Mouse (Mus musculus) heart, adult 9 months (tissue): ENCODE results near the gene Pced1b.

ENCODE experiments used
- DNase-seq, 2 experiments: peaks; one replicate each; pipeline ENCODE4 v3.0.0; 2022; ENCODE audit warnings: low spot score in 2 of 2

Pced1b gene

GRCm38 (mm10) chr15:97257206-97257775, 10.4 kb downstream of the Pced1b start:
- DNase-seq: no peak

- no peak for DNase-seq
Measured at GRCm38 (mm10) chr15:97258483-97259230, 11.8 kb downstream of the Pced1b start.

GRCm38 (mm10) chr15:97259300-97259699, 12.4 kb downstream of the Pced1b start:
- DNase-seq: no peak

GRCm38 (mm10) chr15:97259968-97260597, 13.2 kb downstream of the Pced1b start:
- no peak for DNase-seq

- DNase-seq: no peak
Measured at GRCm38 (mm10) chr15:97262251-97262650, 15.3 kb downstream of the Pced1b start.

GRCm38 (mm10) chr15:97266236-97266845, 19.4 kb downstream of the Pced1b start:
- no peak for DNase-seq

GRCm38 (mm10) chr15:97267094-97267695, 20.3 kb downstream of the Pced1b start:
- DNase-seq: no peak

GRCm38 (mm10) chr15:97271985-97272697, 25.2 kb downstream of the Pced1b start:
- peak; percentile 17 to 43 for DNase-seq

- no peak for DNase-seq
Measured at GRCm38 (mm10) chr15:97272831-97273230, 25.9 kb downstream of the Pced1b start.

GRCm38 (mm10) chr15:97275626-97276395, 28.9 kb downstream of the Pced1b start:
- no peak for DNase-seq

GRCm38 (mm10) chr15:97276660-97277153, 29.8 kb downstream of the Pced1b start:
- DNase-seq: no peak

GRCm38 (mm10) chr15:97277328-97277727, 30.4 kb downstream of the Pced1b start:
- no peak for DNase-seq

GRCm38 (mm10) chr15:97278340-97278948, 31.5 kb downstream of the Pced1b start:
- DNase-seq: no peak

GRCm38 (mm10) chr15:97280131-97280530, 33.2 kb downstream of the Pced1b start:
- DNase-seq: no peak

GRCm38 (mm10) chr15:97280776-97281175, 33.9 kb downstream of the Pced1b start:
- DNase-seq: no peak

GRCm38 (mm10) chr15:97281712-97282571, 35.0 kb downstream of the Pced1b start:
- DNase-seq: no peak

GRCm38 (mm10) chr15:97282572-97282881, 35.6 kb downstream of the Pced1b start:
- DNase-seq: no peak

- no peak for DNase-seq
Measured at GRCm38 (mm10) chr15:97284201-97284600, 37.3 kb downstream of the Pced1b start.

GRCm38 (mm10) chr15:97285665-97286212, 38.8 kb downstream of the Pced1b start:
- no peak for DNase-seq
